Mouse (Mus musculus): ENCODE measurements around the gene Clpx.
"Not testable (repeated sequence)": the region's sequence is repeated elsewhere in the genome, so short reads cannot be mapped to it uniquely, and the experiment has no call there.

Gene Clpx

DNA sequence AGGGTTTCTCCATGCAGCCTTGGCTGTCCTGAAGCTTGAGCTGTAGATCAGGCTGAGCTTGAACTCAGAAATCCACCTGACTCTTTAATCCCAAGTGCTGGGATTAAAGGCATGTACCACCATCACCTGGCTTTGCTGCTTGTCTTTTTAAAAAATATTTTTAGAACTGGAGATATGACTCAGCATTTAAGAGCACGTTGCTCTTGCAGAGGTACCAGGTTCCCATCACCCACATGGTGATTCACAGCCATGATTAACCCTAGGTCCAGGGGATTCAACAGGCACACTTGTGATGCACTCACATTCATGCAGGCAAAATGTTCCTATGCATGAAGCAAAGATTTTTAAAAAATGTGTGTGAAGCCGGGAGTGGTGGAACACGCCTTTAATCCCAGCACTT lies 1.6 kb upstream of the Clpx start:
- DNase-seq (ENCODE audit: low spot score): no peak

DNA sequence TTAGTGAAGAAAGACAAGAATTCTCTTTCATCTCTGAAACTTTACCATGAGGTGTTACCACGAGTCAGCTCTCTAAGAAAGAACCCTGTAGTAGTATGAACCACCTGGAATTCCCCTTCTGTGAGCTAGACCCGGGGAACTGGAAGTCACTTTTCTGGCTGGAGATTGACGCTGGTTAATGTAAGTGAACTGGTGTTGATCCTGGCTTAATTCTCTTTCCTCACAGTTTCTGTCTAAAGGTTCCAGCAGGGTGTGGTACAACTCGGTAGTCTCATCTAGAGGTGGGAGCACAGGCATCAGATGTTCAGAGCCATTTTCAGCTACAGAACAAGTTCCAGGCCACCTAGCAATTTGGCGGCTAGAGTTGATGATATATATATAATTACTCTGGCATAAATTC lies 941 bp upstream of the Clpx start:
- DNase-seq (ENCODE audit: low spot score): no peak

DNA sequence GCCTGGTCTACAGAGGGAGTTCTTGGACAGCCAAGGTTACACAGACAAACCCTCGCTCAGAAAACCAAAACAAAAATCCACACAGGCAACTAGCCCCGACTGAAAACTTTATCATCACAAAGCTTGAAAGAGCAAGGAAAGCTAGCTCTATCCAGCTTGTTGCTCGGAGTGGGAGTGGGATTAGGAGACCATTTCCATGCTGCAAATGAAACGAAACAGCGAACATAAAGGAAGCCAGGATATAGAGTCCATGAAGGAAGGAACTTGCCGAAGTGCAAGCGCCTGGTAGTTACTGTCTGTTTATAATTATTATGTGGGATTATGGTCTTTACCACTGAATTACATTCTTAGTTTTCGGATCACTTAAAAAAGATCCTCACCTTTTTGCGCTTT lies 484 bp upstream of the Clpx start:
- no peak for DNase-seq (ENCODE audit: low spot score)

DNA sequence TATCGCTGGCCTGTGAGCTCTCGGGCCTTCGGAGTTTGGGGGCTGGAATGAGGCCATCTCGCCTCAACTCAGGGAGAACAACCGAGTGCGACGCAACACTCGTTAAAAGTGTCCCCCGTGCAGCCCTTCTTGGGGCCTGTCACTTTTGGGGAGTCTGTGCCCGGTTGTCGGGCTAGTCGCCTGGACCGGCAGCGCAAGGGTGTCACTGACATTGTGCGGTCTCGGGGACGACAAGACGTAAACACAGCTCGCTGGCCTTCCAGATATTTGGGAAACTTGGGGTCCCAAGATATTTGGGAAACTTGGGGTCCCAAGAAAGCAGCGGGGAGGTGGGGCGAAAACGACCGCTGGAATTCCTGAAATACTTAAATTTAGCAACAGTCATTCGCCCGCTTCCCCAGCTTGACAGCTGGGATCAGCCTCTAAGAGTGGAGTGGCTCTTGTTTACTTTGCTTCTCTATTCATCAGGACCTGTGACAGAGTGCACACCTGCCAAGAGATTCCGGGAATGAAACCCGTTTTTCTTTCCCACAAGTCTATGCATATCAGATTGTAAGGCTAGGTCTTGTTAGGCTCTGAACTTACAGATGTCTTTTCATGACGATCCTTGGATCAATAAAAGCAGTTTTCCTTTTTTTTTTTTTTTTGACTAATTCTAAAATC lies 787 bp downstream of the Clpx start:
- DNase-seq (ENCODE audit: low spot score): no peak

DNA sequence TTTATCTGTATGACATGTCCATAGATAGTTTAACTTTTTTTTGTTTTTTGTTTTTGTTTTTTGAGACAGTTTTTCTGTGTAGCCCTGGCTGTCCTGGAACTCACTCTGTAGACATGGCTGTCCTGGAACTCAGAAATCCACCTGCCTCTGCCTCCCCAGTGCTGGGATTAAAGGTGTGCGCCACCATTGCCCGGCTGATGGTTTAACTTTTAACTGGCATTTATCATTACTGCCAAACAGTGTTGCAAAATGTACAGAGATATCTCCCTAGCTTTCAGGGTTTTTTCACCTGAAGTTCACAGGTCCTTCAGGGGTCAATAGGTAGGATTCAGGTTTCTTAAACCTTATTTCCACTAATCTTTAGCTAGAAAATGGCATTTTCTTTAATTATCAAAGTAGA lies 3.0 kb downstream of the Clpx start:
- DNase-seq (ENCODE audit: low spot score): no peak

DNA sequence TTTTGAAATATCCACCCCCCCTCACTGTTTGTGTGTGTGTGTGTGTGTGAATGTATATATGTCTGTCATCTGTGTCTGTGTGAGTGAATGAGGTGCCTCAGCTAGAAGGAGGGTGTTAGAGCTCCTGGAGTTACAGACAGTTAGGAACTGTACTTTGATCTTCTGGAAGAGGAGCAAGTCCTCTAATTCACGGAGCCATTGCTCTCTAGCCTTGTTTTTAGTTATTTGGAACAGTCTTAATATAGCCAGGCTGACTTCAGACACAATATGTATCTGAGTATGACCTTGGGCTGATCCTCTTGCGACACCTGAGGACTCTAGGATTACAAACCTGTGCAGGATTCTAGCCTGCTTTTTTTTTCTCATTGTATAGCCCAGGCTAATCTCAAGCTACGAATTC lies 4.7 kb downstream of the Clpx start:
- DNase-seq (ENCODE audit: low spot score): no peak

DNA sequence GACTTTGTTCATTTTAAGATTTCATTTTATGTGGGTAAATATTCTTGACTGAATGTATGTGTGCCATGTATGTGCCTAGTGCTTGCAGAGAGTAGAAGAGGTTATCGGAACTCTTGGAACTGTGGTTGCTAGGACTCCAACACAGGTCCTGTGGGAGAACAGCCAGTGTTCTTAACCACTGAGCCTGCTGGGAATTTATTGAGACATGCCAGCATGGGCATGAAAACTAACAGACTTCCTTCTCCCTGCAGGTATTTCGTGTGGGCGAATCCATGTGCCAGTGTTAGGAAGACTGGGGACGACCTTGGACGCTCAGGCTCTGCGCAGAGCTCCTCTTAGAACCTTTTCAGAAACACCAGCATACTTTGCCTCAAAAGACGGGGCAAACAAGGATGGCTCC lies 5.6 kb downstream of the Clpx start:
- no peak for DNase-seq (ENCODE audit: low spot score)

DNA sequence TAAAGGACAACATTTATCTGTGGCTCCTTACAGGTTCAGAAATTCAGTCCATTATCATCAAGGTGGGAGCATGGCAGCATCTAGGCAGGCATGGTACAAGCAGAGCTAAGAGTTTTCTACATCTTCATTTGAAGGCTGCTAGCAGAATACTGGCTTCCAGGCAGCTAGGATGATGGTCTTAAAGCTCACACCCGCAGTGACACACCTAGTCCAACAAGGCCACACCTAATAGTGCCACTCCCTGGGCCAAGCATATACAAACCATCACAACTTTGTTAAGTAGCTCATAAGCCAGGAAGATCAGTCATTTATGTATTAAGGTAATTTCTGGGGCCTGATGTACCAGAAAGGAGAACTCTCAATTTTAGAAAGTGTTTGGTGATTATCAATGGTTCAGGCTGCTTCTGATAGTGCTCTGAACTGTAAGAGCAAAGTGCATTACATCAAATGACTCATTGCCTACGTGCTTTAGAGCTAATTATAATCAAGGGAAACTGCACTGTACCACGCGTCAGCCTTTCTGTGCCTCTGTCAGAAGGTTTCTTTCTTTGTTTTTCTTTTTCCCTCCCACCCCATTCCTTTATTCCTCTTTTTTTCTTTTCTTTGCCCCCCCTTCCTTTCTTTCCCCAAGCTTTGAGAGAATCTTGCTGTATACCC lies 8.4 kb downstream of the Clpx start:
- DNase-seq (ENCODE audit: low spot score): no peak

DNA sequence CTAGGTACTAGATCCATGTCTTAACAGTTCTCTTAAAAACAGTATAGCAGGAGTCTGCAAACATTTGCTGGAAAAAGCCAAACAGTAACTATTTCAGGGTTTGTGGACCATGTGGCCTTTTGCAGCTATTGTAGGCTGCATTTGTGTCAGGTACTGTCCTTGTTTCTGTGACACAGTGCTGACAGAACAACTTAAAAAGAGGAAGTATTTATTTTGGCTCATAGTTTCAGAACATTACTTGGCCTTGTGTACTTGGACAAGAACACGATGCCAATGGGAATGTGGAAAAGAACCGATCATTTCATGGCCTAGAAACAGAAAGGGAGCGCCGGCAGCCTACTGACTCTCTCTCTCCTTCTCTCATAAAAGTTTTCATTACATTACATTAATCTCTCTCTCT lies 9.5 kb downstream of the Clpx start:
- no peak for DNase-seq (ENCODE audit: low spot score)

DNA sequence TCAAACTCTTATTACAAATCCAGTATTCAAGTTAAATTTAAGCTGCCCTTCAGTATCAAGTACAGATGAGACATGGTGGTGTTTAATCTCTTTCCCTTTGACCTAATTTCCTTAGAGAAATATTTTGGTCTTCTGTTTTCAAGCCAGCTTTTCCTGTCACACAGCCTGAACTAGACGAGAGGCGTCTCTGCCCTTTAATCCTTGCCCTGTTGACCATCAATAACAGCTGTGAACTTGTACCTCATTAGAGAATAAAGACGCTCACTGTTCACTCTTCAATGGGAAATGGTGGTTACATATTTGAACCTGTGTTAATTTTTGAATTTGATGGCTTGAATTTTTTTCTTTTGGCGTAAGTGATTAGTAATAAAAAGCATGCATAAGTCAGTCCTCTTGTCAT lies 10.2 kb downstream of the Clpx start:
- no peak for DNase-seq (ENCODE audit: low spot score)

DNA sequence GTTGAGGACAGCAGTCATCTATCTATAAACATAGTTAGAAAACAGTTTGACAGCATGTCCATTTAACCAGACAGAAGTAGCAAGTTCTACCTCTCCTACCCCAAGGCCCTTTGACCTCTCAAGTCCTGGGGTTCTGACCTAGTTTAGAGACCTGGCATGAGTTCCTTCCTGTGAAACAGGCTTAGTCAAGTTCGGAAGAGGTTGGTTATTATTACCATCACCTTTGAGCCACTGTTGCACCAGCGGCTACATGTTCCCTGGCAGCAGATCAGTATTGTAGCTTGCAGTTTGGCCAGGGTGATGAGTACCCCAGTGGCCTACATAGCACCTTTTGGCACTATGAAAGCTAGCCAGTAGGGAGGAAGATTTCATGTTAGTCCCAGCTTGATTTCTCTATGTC lies 12.6 kb downstream of the Clpx start:
- no peak for DNase-seq (ENCODE audit: low spot score)

DNA sequence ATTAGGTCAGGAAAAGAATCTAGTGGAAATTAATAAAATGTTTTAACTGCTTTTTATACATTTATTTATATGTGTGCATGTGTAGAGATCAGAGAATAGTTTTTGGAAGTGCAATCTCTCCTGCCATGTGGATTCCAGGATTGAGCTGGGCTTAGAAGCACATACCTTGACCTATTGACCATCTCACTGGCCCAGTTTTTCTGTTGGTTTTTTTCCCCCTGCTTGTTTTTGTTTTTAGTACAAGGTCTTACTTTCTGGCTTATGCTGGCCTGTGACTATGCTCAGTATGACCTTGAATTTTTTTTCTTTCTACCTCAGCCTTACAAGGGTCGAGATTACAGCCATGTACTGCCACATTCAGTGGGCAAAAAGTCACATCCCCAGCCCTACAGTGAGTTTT lies 14.0 kb downstream of the Clpx start:
- DNase-seq (ENCODE audit: low spot score): no peak

DNA sequence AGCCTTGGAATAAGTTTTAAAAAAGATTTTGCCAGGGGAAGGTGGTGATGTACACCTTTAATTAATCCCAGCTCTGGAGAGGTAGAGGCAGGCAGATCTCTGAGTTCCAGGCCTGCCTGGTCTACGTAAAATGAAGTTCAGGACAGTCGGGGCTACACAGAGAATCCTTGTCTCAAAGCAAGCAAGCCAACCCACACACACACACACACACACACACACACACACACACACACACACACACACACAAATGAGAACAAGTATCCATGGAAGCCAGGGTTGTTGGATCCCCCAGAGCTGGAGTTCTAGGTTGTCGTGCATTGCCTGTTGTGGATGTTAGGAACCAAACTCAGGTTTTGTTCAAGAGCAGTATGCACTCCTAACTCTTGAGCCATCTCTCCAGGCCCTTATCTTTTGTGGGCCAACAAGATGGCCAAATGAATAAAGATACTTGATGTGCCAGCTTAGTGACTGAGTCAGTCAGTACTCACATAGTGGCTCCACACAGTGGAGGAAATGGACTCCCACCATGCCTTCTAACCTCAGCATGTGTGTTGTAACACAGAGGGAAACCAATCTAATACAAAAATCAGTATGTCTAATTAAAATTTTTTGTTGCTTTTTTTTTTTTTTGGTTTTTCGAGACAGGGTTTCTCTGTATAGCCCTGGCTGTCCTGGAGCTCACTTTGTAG lies 18.8 kb downstream of the Clpx start:
- no peak for DNase-seq (ENCODE audit: low spot score)

DNA sequence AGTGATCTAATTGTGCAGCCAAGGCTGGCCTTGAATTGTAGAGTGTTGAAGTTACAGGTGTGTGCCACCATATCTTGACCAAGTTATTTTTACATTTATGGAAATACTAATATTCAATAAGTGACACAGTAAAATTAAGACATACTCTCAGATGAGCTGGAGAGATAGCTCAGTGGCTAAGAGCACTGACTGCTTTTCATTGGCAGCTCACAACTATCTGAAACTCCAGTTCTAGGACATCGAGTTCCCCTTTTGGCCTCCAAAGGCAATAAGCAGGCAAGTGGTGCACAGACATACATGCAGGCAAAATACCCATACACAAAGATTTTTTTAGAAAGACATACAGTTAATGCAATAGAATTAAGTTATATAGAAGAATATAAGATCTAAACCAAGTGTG lies 19.8 kb downstream of the Clpx start:
- no peak for DNase-seq (ENCODE audit: low spot score)

DNA sequence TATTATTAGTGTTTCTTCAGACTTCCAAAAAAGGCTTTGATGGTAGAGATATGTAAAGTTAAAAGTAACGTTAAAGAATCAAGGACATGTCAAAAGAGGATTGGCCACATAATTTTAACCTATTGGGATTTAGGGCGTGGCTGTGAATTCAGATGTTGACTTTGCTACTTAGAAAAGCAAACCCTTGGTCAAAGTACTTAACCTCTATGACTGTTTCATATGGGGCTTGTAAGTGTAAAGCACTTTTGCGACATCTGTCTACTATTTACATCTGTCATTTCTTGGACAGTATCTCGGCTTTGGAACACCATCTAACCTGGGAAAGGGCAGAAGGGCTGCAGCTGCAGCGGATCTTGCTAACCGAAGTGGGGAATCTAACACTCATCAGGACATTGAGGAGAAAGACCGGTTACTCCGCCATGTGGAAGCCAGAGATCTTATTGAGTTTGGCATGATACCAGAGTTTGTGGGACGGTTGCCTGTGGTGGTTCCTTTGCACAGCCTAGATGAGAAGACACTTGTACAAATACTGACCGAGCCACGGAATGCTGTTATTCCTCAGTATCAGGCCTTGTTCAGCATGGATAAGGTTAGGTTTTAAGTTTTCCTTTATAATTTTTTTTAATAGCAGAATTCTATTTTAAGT lies 28.3 kb downstream of the Clpx start:
- DNase-seq (ENCODE audit: low spot score): no peak

DNA sequence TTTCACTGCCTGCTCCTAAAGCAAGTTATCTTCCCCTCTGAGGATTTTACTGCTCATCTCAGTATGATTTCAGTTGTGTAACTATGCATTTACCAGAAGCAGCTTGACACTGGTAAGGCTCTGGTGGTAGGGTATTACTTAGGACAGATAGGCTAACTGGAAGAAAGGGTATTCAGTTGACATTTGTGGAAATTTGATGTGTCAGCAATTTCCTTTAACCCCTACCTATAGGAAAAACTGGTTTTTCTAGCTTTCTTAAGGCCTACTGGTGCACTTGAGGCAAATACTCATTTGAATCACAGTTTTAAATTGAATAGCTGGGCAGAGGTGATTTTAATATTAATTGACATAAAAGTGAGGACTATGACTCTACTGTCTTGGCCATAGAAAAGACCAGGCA lies 31.9 kb downstream of the Clpx start:
- DNase-seq (ENCODE audit: low spot score): no peak

DNA sequence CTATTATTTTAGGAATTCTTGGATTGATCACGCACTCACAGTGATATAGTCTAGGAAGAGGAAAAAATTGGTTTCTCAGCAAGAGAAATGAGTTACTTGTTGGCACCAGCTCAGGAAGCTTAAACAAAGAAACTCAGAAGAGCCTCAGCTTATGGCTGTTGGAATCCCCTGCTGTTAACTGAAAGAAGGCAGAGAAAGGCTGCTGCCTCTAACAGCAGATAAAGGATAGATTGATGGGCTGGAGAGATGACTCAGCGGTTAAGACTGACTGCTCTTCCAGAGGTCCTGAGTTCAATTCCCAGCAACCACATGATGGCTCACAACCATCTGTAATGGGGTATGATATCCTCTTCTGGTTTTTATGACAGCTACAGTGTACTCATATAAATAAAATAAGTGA lies 33.3 kb downstream of the Clpx start:
- DNase-seq (ENCODE audit: low spot score): no peak

DNA sequence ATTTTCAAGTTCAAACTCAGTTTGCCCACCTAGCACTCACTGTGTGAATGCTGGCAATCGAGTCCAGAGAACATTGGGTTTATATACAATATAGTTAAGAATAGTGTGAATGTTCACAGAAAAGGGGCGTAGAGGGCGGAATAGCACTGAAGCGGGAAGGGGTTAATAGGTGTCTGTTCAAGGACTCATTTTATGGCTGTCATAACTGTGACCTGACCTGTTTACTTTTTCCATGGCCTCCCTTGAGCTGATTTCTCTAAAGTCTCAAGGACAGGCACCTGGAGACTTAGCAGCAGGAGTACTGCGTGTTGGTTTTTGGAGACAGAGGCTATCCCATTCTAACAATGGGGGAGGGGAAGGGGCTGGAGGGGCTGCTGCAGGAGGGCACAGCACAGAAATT lies 39.9 kb downstream of the Clpx start:
- no peak for DNase-seq (ENCODE audit: low spot score)

DNA sequence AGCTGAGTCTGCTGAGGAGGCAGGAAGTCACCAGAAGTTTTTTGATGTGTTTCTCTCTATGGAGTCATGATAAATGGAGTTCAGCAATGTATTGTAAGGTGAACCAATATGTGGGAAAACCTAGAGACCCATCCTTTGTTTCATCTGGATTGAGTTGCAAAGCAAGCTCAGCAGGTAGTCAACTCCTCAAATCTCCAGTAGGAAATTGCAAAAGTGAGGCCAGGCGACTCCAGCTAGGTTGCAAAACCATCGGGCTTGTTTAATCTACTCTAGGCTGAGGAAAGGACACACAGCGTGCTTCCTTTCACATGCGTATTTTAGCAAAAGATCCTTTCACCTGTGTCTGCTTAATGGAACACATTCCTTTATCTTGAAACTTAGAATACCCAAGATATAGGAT lies 45.1 kb downstream of the Clpx start:
- no peak for DNase-seq (ENCODE audit: low spot score)

DNA sequence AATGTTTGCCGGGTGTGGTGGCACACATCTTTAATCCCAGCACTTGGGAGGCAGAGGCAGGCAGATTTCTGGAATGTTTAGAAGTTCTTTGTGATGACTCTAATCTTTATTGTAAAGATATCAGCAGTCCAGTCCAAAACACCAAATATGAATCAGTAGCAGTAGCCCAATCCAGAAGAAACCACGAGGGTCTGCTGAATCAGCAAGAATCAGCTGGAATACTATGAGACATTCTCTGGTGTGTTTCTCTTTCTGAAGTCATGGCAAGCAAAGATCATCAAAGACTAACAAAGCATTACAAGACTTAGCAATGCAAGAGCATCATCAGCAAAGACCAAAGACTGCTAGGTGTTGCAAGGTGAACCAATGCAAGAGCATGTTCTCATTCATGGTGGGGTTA lies 46.4 kb downstream of the Clpx start:
- DNase-seq (ENCODE audit: low spot score): no peak

DNA sequence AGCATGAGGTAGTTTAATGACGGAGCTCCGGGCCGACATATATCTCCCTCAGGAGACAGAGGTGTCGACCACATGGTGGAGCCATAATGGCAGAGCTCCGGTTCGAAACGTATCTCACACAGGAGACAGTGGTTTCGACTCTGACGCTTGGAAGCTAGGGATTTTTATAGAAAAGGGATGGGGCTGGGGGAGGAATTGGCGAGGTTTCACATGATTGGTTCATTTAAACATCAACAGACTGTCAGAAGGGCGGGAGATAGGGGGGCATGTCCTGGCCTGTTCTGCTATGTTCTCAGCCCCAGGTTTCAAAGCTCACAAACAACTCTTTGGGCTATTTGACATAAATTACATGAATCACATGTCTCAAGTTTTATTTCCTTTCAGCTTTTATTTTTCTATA lies 51.4 kb downstream of the Clpx start:
- DNase-seq (ENCODE audit: low spot score): not testable (repeated sequence)

DNA sequence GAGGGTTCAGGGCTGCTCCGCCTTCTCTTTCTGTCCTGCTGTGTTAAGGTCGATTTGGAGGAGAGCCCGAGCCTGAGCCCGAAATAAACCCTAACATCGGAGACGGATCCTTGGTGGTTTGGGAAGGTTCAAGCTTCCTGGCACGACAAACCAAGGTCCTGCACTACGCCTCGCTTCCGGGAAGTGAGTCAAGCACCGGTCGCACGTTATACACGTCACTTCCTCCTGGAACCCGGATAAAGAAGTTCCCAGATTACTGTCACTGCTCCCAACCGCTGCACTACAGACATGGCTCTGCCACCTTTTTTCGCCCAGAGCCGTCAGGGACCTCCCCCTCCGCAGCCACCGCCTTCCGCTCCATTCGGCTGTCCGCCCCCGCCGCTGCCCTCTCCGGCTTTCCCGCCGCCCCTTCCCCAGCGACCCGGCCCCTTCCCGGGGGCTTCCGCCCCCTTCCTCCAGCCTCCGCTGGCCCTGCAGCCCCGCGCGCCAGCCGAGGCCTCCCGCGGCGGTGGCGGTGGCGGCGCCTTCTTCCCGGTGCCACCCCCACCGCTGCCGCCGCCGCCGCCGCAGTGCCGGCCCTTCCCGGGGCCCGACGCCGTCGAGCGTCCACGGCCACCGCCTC lies 51.9 kb downstream of the Clpx start, which contains the start of gene Pdcd7:
Gene Pdcd7, plus strand, starts transcription at position 251 of the 622 bp plus-strand sequence.
- peak; percentile 92 for DNase-seq (ENCODE audit: low spot score)

All from left cerebral cortex, adult 11 months (tissue).